Comparison of ENCODE assay signal across 23 mouse cellular contexts in genomic region chr12:34569472-34569871, GRCm38 (mm10).
A peak's percentile ranks its signal among the peaks of the same experiment; 100 is the strongest.
DNase-seq lines count a peak whose midpoint lies in the region; ATAC-seq and TF ChIP-seq lines count a peak whose summit lies in the region.
"Had no signal": no experiment of that assay in that cellular context is flagged by ENCODE, and none has a peak within 500 bp of the region (broad histone marks: within the 10 kb centered on the region; RNA-seq: fewer than 3 reads in every experiment).

No protein-coding gene starts in this region.

- 67% methylated on average over 3 of the region's 3 CpGs for WGBS in forebrain, embryonic 15.5 days
- 91% methylated on average over 3 of the region's 3 CpGs for WGBS in forebrain, embryonic 12.5 days
- WGBS in midbrain, embryonic 16.5 days: 68% methylated on average over 3 of the region's 3 CpGs
- 98% methylated on average over 3 of the region's 3 CpGs for WGBS in midbrain, embryonic 11.5 days
- WGBS in forebrain, embryonic 16.5 days: 64% methylated on average over 3 of the region's 3 CpGs

- H3K4me2 ChIP-seq in forebrain, embryonic 15.5 days (replicated peaks): no peak overlapping the region
- no peak overlapping the region for H3K4me2 ChIP-seq in forebrain, embryonic 12.5 days
- H3K4me2 ChIP-seq in midbrain, embryonic 16.5 days (ENCODE audit: low read length): no peak overlapping the region
- no peak overlapping the region for H3K4me2 ChIP-seq in midbrain, embryonic 11.5 days
- H3K4me2 ChIP-seq in forebrain, embryonic 16.5 days (ENCODE audit: low read length): no peak overlapping the region
- H3K4me2 ChIP-seq: heart, embryonic 12.5 days; heart, embryonic 15.5 days; hindbrain, embryonic 13.5 days; intestine, embryonic 15.5 days had no signal

- H3K4me3 ChIP-seq in forebrain, embryonic 15.5 days: no peak overlapping the region
- H3K4me3 ChIP-seq in forebrain, embryonic 12.5 days (replicated peaks): no peak overlapping the region
- H3K4me3 ChIP-seq in midbrain, embryonic 16.5 days (ENCODE audit: low read depth, low read length): no peak overlapping the region
- H3K4me3 ChIP-seq in midbrain, embryonic 11.5 days (ENCODE audit: low read depth, low read length): no peak overlapping the region
- H3K4me3 ChIP-seq in forebrain, embryonic 16.5 days (replicated peaks; ENCODE audit: low read length): no peak overlapping the region
- H3K4me3 ChIP-seq: heart, embryonic 12.5 days; heart, embryonic 15.5 days; hindbrain, embryonic 10.5 days; hindbrain, embryonic 13.5 days; intestine, embryonic 15.5 days had no signal

- no peaks in the 10 kb centered on the region for H3K9me3 ChIP-seq in forebrain, embryonic 15.5 days
- H3K9me3 ChIP-seq in forebrain, embryonic 12.5 days: no peaks in the 10 kb centered on the region
- no peaks in the 10 kb centered on the region for H3K9me3 ChIP-seq in midbrain, embryonic 16.5 days (replicated peaks; ENCODE audit: control insufficient read depth, low read length, poor library complexity, severe bottlenecking)
- no peaks in the 10 kb centered on the region for H3K9me3 ChIP-seq in midbrain, embryonic 11.5 days (ENCODE audit: control insufficient read depth, low read length)
- H3K9me3 ChIP-seq in forebrain, embryonic 16.5 days (ENCODE audit: control insufficient read depth, low read length): no peaks in the 10 kb centered on the region
- H3K9me3 ChIP-seq: heart, embryonic 12.5 days; heart, embryonic 15.5 days; hindbrain, embryonic 10.5 days; hindbrain, embryonic 13.5 days; intestine, embryonic 15.5 days had no signal

- H3K36me3 ChIP-seq in forebrain, embryonic 15.5 days: no peaks in the 10 kb centered on the region
- H3K36me3 ChIP-seq in forebrain, embryonic 12.5 days (replicated peaks): no peaks in the 10 kb centered on the region
- H3K36me3 ChIP-seq in midbrain, embryonic 16.5 days (ENCODE audit: control insufficient read depth, insufficient read depth, low read length): no peaks in the 10 kb centered on the region
- no peaks in the 10 kb centered on the region for H3K36me3 ChIP-seq in midbrain, embryonic 11.5 days (ENCODE audit: control insufficient read depth, insufficient read depth, low read length)
- no peaks in the 10 kb centered on the region for H3K36me3 ChIP-seq in forebrain, embryonic 16.5 days (ENCODE audit: control insufficient read depth, insufficient read depth)
- H3K36me3 ChIP-seq: heart, embryonic 12.5 days; heart, embryonic 15.5 days; hindbrain, embryonic 10.5 days; hindbrain, embryonic 13.5 days; intestine, embryonic 15.5 days had no signal

- peaks cover 2% of the 10 kb centered on the region; the same call in 1 of the 2 replicates for H3K4me1 ChIP-seq in forebrain, embryonic 15.5 days
- H3K4me1 ChIP-seq in forebrain, embryonic 12.5 days: no peaks in the 10 kb centered on the region
- H3K4me1 ChIP-seq in midbrain, embryonic 16.5 days (ENCODE audit: control insufficient read depth, insufficient read depth, low read length): no peaks in the 10 kb centered on the region
- no peaks in the 10 kb centered on the region for H3K4me1 ChIP-seq in midbrain, embryonic 11.5 days (ENCODE audit: control insufficient read depth, insufficient read depth, low read length)
- peaks cover 2% of the 10 kb centered on the region; the same call in 1 of the 2 replicates for H3K4me1 ChIP-seq in forebrain, embryonic 16.5 days (replicated peaks; ENCODE audit: control insufficient read depth, insufficient read depth, low read length)
- H3K4me1 ChIP-seq: heart, embryonic 12.5 days; heart, embryonic 15.5 days; hindbrain, embryonic 10.5 days; intestine, embryonic 15.5 days had no signal

- no peak for TF ChIP-seq POLR2A in brain, embryonic 14.5 days (IDR thresholded peaks at IDR 0.05; ENCODE audit: borderline replicate concordance, extremely low read depth, insufficient read depth, insufficient read length, poor library complexity, severe bottlenecking)

- H3K27ac ChIP-seq in forebrain, embryonic 15.5 days (replicated peaks): no peak overlapping the region
- no peak overlapping the region for H3K27ac ChIP-seq in forebrain, embryonic 12.5 days
- no peak overlapping the region for H3K27ac ChIP-seq in midbrain, embryonic 16.5 days (ENCODE audit: low read length)
- no peak overlapping the region for H3K27ac ChIP-seq in midbrain, embryonic 11.5 days (ENCODE audit: low read depth, low read length)
- H3K27ac ChIP-seq in forebrain, embryonic 16.5 days (ENCODE audit: low read length): no peak overlapping the region
- H3K27ac ChIP-seq: heart, embryonic 15.5 days; hindbrain, embryonic 10.5 days; hindbrain, embryonic 13.5 days; intestine, embryonic 15.5 days had no signal

- ATAC-seq in forebrain, embryonic 15.5 days (replicated peaks): peak; percentile 44
- no peak for ATAC-seq in forebrain, embryonic 12.5 days (ENCODE audit: low FRiP score)
- ATAC-seq in midbrain, embryonic 16.5 days: peak; percentile 38
- no peak for ATAC-seq in midbrain, embryonic 11.5 days (ENCODE audit: low FRiP score)
- ATAC-seq in forebrain, embryonic 16.5 days: peak; percentile 54
- ATAC-seq: CD4-positive, CD25-positive, alpha-beta regulatory T cell, adult 4 months; intestine, embryonic 15.5 days had no signal

- H3K9ac ChIP-seq in forebrain, embryonic 15.5 days (replicated peaks): no peak overlapping the region
- no peak overlapping the region for H3K9ac ChIP-seq in forebrain, embryonic 12.5 days
- no peak overlapping the region for H3K9ac ChIP-seq in midbrain, embryonic 16.5 days (ENCODE audit: low read depth, low read length)
- H3K9ac ChIP-seq in midbrain, embryonic 11.5 days (ENCODE audit: low read length): no peak overlapping the region
- no peak overlapping the region for H3K9ac ChIP-seq in forebrain, embryonic 16.5 days (replicated peaks; ENCODE audit: low read depth, low read length)
- H3K9ac ChIP-seq: heart, embryonic 12.5 days; heart, embryonic 15.5 days; hindbrain, embryonic 13.5 days; intestine, embryonic 15.5 days had no signal

- DNase-seq in midbrain, embryonic 11.5 days (ENCODE audit: low spot score, missing footprints): no peak
- DNase-seq in brain, embryonic 14.5 days (ENCODE audit: low read depth): peak; percentile 59
- DNase-seq in embryo, embryonic 10.5 days (ENCODE audit: low spot score): no peak
- DNase-seq: adrenal gland, adult 2 months; adrenal gland, postnatal 14 days; cerebellum, adult 11-12 months; cerebellum, adult 8-10 months; cerebellum, postnatal 10 days; cerebellum, postnatal 36 days; gastrocnemius, postnatal 25 days; heart, adult 18-20 months; heart, postnatal 10 days; heart, postnatal 36 days had no signal

- no peak for TF ChIP-seq CTCF in brain, embryonic 14.5 days (IDR thresholded peaks at IDR 0.05; ENCODE audit: borderline replicate concordance, extremely low read depth, insufficient read depth, insufficient read length)

- H3K27me3 ChIP-seq in forebrain, embryonic 15.5 days: no peaks in the 10 kb centered on the region
- no peaks in the 10 kb centered on the region for H3K27me3 ChIP-seq in forebrain, embryonic 12.5 days
- H3K27me3 ChIP-seq in midbrain, embryonic 16.5 days (ENCODE audit: control insufficient read depth, insufficient read depth, low read depth, low read length): no peaks in the 10 kb centered on the region
- H3K27me3 ChIP-seq in midbrain, embryonic 11.5 days (ENCODE audit: control insufficient read depth, insufficient read depth, low read length): no peaks in the 10 kb centered on the region
- H3K27me3 ChIP-seq in forebrain, embryonic 16.5 days (replicated peaks; ENCODE audit: control insufficient read depth, insufficient read depth, low read length): no peaks in the 10 kb centered on the region
- H3K27me3 ChIP-seq: heart, embryonic 12.5 days; heart, embryonic 15.5 days; hindbrain, embryonic 13.5 days; intestine, embryonic 15.5 days had no signal

Comparison
In these comparisons a context has a peak if more than half of its experiments do, and no peak if none do; other contexts are left out.
1. ATAC-seq: peak in forebrain, embryonic 15.5 days (single experiment), midbrain, embryonic 16.5 days (single experiment) and forebrain, embryonic 16.5 days (single experiment); none in forebrain, embryonic 12.5 days (single experiment) and midbrain, embryonic 11.5 days (single experiment).